Comparison of ENCODE assay signal across 8 mouse cellular contexts in genomic region chr10:118121937-118122285, GRCm38 (mm10). TPM values are rescaled to one million over a fixed set of nuclear protein-coding genes. Genes with fewer than 3 reads are reported as not detected.
DNase-seq lines count a peak whose midpoint lies in the region; ATAC-seq and TF ChIP-seq lines count a peak whose summit lies in the region.

No protein-coding gene starts in this region.

- ATAC-seq in embryonic facial prominence, embryonic 13.5 days (ENCODE audit: insufficient number of reproducible peaks, insufficient read depth, low FRiP score, low TSS enrichment, low read depth) = no peak
- ATAC-seq in intestine, postnatal 0 days = peak; percentile 56; the same call in 1 of the 2 replicates

- H3K4me1 ChIP-seq in embryonic facial prominence, embryonic 13.5 days = no peaks in the 10 kb centered on the region; the same call in 1 of the 2 replicates
- H3K4me1 ChIP-seq in intestine, postnatal 0 days (replicated peaks; ENCODE audit: control insufficient read depth, insufficient read depth, low read length) = no peaks in the 10 kb centered on the region

- peak overlapping the region; percentile 21; the same call in 1 of the 2 replicates for H3K4me2 ChIP-seq in embryonic facial prominence, embryonic 13.5 days
- no peak overlapping the region for H3K4me2 ChIP-seq in intestine, postnatal 0 days (replicated peaks; ENCODE audit: low read depth)

- TF ChIP-seq CTCF in intestine, postnatal 0 days (IDR thresholded peaks at IDR 0.05; ENCODE audit: low read depth) = no peak

- H3K4me3 ChIP-seq in embryonic facial prominence, embryonic 13.5 days = no peak overlapping the region
- no peak overlapping the region for H3K4me3 ChIP-seq in intestine, postnatal 0 days (ENCODE audit: low read depth, low read length)

- peak; percentile 23 for DNase-seq in gastrocnemius, adult 18-20 months (ENCODE audit: low spot score)
- no peak for DNase-seq in gastrocnemius, postnatal 4 days (ENCODE audit: low spot score in 2 of 2)
- DNase-seq in 3T3-L1 (ENCODE audit: low read depth, low spot score) = peak; percentile 13
- DNase-seq in retina, adult 2 months (ENCODE audit: low read depth, low spot score) = peak; percentile 63
- DNase-seq in urinary bladder, adult 18-20 months (ENCODE audit: low spot score in 2 of 2) = no peak
- DNase-seq in testis, postnatal 14 days (ENCODE audit: low spot score) = no peak

- H3K36me3 ChIP-seq in embryonic facial prominence, embryonic 13.5 days = no peaks in the 10 kb centered on the region
- H3K36me3 ChIP-seq in intestine, postnatal 0 days (ENCODE audit: control insufficient read depth, insufficient read depth) = no peaks in the 10 kb centered on the region

- H3K9ac ChIP-seq in embryonic facial prominence, embryonic 13.5 days = no peak overlapping the region
- H3K9ac ChIP-seq in intestine, postnatal 0 days (ENCODE audit: low read depth, low read length) = no peak overlapping the region

- 41% methylated on average over 13 of the region's 13 CpGs for WGBS in embryonic facial prominence, embryonic 13.5 days
- 45% methylated on average over 13 of the region's 13 CpGs for WGBS in intestine, postnatal 0 days

- no peaks in the 10 kb centered on the region for H3K27me3 ChIP-seq in embryonic facial prominence, embryonic 13.5 days
- 0 out of 2 replicates have a peak, but pooled peaks cover 3% of the 10 kb centered on the region for H3K27me3 ChIP-seq in intestine, postnatal 0 days (replicated peaks; ENCODE audit: control insufficient read depth, insufficient read depth, low read length)

- 0 out of 2 replicates have a peak overlapping the region, but pooled peaks have one; percentile 22 for H3K27ac ChIP-seq in embryonic facial prominence, embryonic 13.5 days
- no peak overlapping the region for H3K27ac ChIP-seq in intestine, postnatal 0 days (ENCODE audit: low read depth, low read length)

- H3K9me3 ChIP-seq in embryonic facial prominence, embryonic 13.5 days = no peaks in the 10 kb centered on the region
- H3K9me3 ChIP-seq in intestine, postnatal 0 days (ENCODE audit: control insufficient read depth) = no peaks in the 10 kb centered on the region

RNA-seq across cellular contexts. Expression of gene Mdm1, which starts 19.7 kb away (rescaled TPM):
- 1 to 10 TPM; 2.1 to 2.8 TPM for total RNA-seq in gastrocnemius, adult 18-20 months (2021)
- 1 to 10 TPM; 7.6 to 9.6 TPM for total RNA-seq in gastrocnemius, postnatal 4 days (2021)
- polyA plus RNA-seq in embryonic facial prominence, embryonic 13.5 days (2015; fragmentation: Nextera tagmentation; extraction: Ambion mirVana) = 39.6 and 40.8 TPM in 2 replicates
- polyA plus RNA-seq in intestine, postnatal 0 days (2015; fragmentation: Nextera tagmentation; extraction: Ambion mirVana) = 3.9 and 4.4 TPM in 2 replicates

Comparison
In these comparisons a context has a peak if more than half of its experiments do, and no peak if none do; other contexts are left out.
1. DNase-seq: peak in gastrocnemius, adult 18-20 months (single experiment), 3T3-L1 (single experiment) and retina, adult 2 months (single experiment); none in gastrocnemius, postnatal 4 days (0 of 2), urinary bladder, adult 18-20 months (0 of 2) and testis, postnatal 14 days (single experiment).